Mouse (Mus musculus): ENCODE measurements at regions not wholly inside any gene's neighbourhood (a gene's known extent, or its start where the extent isn't known, plus 50 kb on each side); places are given as distances from the start of the nearest gene placed in this dataset.

GRCm38 (mm10) chr15:51721363-51721762, 2163.3 kb upstream of the Gm7489 start:
- no peak for TF ChIP-seq CTCF (IDR thresholded peaks at IDR 0.05; ENCODE audit: low read depth)
- no peak for TF ChIP-seq EP300 (IDR thresholded peaks at IDR 0.05; ENCODE audit: low read depth)
